In genomic region chr15:85028648-85029047, GRCm38 (mm10) we compare ENCODE assay signal across 8 mouse cellular contexts. TPM values are rescaled to one million over a fixed set of nuclear protein-coding genes. Genes with fewer than 3 reads are reported as not detected.
DNase-seq lines count a peak whose midpoint lies in the region; ATAC-seq and TF ChIP-seq lines count a peak whose summit lies in the region.
"Not testable (repeated sequence)": the region's sequence is repeated elsewhere in the genome, so short reads cannot be mapped to it uniquely, and the experiment has no call there.

TSS of gene Fam118a (plus strand) at chr15:85028948.

- not testable (repeated sequence) for H3K27me3 ChIP-seq in embryonic facial prominence, embryonic 15.5 days; heart, embryonic 10.5 days (ENCODE audit: insufficient read depth, poor library complexity, severe bottlenecking); hindbrain, embryonic 14.5 days (ENCODE audit: control insufficient read depth, insufficient read depth, low read length); limb, embryonic 11.5 days (ENCODE audit: control insufficient read depth, insufficient read depth, low read length); midbrain, embryonic 13.5 days; stomach, embryonic 16.5 days (ENCODE audit: control insufficient read depth, insufficient read depth, low read length)

- 41% methylated on average over 1 of the region's 1 CpGs for whole genome bisulfite sequencing in embryonic facial prominence, embryonic 15.5 days
- WGBS in heart, embryonic 10.5 days = 34% methylated on average over 1 of the region's 1 CpGs
- WGBS in hindbrain, embryonic 14.5 days = 65% methylated on average over 1 of the region's 1 CpGs
- 31% methylated on average over 1 of the region's 1 CpGs for WGBS in limb, embryonic 11.5 days
- 54% methylated on average over 1 of the region's 1 CpGs for WGBS in midbrain, embryonic 13.5 days
- WGBS in stomach, embryonic 16.5 days = 33% methylated on average over 1 of the region's 1 CpGs

- H3K4me2 ChIP-seq in embryonic facial prominence, embryonic 15.5 days (replicated peaks); hindbrain, embryonic 14.5 days (replicated peaks); limb, embryonic 11.5 days (ENCODE audit: low read depth, severe bottlenecking); midbrain, embryonic 13.5 days (replicated peaks); stomach, embryonic 16.5 days (ENCODE audit: low read depth, low read length): not testable (repeated sequence)

- not testable (repeated sequence) for H3K36me3 ChIP-seq in embryonic facial prominence, embryonic 15.5 days; heart, embryonic 10.5 days; hindbrain, embryonic 14.5 days (replicated peaks; ENCODE audit: control insufficient read depth, insufficient read depth); limb, embryonic 11.5 days (ENCODE audit: control insufficient read depth, insufficient read depth, low read length); midbrain, embryonic 13.5 days; stomach, embryonic 16.5 days (ENCODE audit: control insufficient read depth, insufficient read depth, low read length)

- ATAC-seq in activated CD4-positive, CD25-positive, alpha-beta regulatory T cell, adult 4 months; embryonic facial prominence, embryonic 15.5 days (ENCODE audit: insufficient number of reproducible peaks, low FRiP score, low TSS enrichment, low read depth); hindbrain, embryonic 14.5 days (ENCODE audit: low FRiP score); limb, embryonic 11.5 days (ENCODE audit: insufficient number of reproducible peaks, low FRiP score, low TSS enrichment, low read depth); midbrain, embryonic 13.5 days; stomach, embryonic 16.5 days (ENCODE audit: insufficient read depth, low FRiP score): not testable (repeated sequence)

- not testable (repeated sequence) for H3K4me1 ChIP-seq in embryonic facial prominence, embryonic 15.5 days; heart, embryonic 10.5 days; hindbrain, embryonic 14.5 days (replicated peaks; ENCODE audit: control insufficient read depth, insufficient read depth, low read length); limb, embryonic 11.5 days (ENCODE audit: control insufficient read depth, insufficient read depth, low read length); midbrain, embryonic 13.5 days (replicated peaks); stomach, embryonic 16.5 days (ENCODE audit: control insufficient read depth, insufficient read depth, low read length)

- not testable (repeated sequence) for H3K4me3 ChIP-seq in embryonic facial prominence, embryonic 15.5 days (replicated peaks); heart, embryonic 10.5 days; hindbrain, embryonic 14.5 days (replicated peaks; ENCODE audit: low read length); layer of hippocampus, adult 2 months; limb, embryonic 11.5 days (ENCODE audit: low read depth, low read length); midbrain, embryonic 13.5 days (replicated peaks); stomach, embryonic 16.5 days (replicated peaks; ENCODE audit: low read length)

- not testable (repeated sequence) for H3K27ac ChIP-seq in embryonic facial prominence, embryonic 15.5 days (replicated peaks); heart, embryonic 10.5 days; hindbrain, embryonic 14.5 days; layer of hippocampus, adult 2 months; limb, embryonic 11.5 days (replicated peaks; ENCODE audit: low read depth, low read length); midbrain, embryonic 13.5 days; stomach, embryonic 16.5 days (ENCODE audit: low read length)

- TF ChIP-seq CTCF in layer of hippocampus, adult 2 months (conservative IDR thresholded peaks at IDR 0.05) = not testable (repeated sequence)

- H3K9me3 ChIP-seq in embryonic facial prominence, embryonic 15.5 days (replicated peaks); heart, embryonic 10.5 days; hindbrain, embryonic 14.5 days (ENCODE audit: control insufficient read depth, low read length); limb, embryonic 11.5 days (ENCODE audit: control insufficient read depth, low read length); midbrain, embryonic 13.5 days; stomach, embryonic 16.5 days (replicated peaks; ENCODE audit: control insufficient read depth, low read length): not testable (repeated sequence)

- DNase-seq in heart, embryonic 10.5 days (ENCODE audit: low spot score); hindbrain, embryonic 14.5 days (ENCODE audit: low spot score); layer of hippocampus, adult 2 months (ENCODE audit: low spot score in 2 of 2); limb, embryonic 11.5 days (ENCODE audit: low spot score): not testable (repeated sequence)

- H3K9ac ChIP-seq in embryonic facial prominence, embryonic 15.5 days; hindbrain, embryonic 14.5 days; limb, embryonic 11.5 days (ENCODE audit: low read length); midbrain, embryonic 13.5 days (replicated peaks); stomach, embryonic 16.5 days (ENCODE audit: low read length): not testable (repeated sequence)

RNA-seq across cellular contexts. Expression of gene Fam118a, which starts in this region (rescaled TPM):
- polyA plus RNA-seq in activated CD4-positive, CD25-positive, alpha-beta regulatory T cell, adult 4 months (2017; shearing (Covaris generic)) = 10 to 100 TPM; 33.0 to 39.2 TPM
- polyA plus RNA-seq in embryonic facial prominence, embryonic 15.5 days (2015; fragmentation: Nextera tagmentation; extraction: Ambion mirVana) = 24.9 and 31.7 TPM in 2 replicates
- polyA plus RNA-seq in heart, embryonic 10.5 days (2016; fragmentation: Nextera tagmentation; extraction: Ambion mirVana) = 18.0 and 22.6 TPM in 2 replicates
- polyA plus RNA-seq in hindbrain, embryonic 14.5 days (2014; fragmentation: Nextera tagmentation; extraction: Ambion mirVana) = 30.5 and 32.3 TPM in 2 replicates
- 10 to 100 TPM; 26.9 to 35.9 TPM for total RNA-seq in layer of hippocampus, adult 2 months (2021)
- 23.2 and 27.0 TPM in 2 replicates for polyA plus RNA-seq in limb, embryonic 11.5 days (2014; fragmentation: Nextera tagmentation; extraction: Ambion mirVana)
- 24.4 and 26.0 TPM in 2 replicates for polyA plus RNA-seq in midbrain, embryonic 13.5 days (2015; fragmentation: Nextera tagmentation; extraction: Ambion mirVana)
- 29.0 and 30.6 TPM in 2 replicates for polyA plus RNA-seq in stomach, embryonic 16.5 days (2015; fragmentation: Nextera tagmentation; extraction: Ambion mirVana)
